Mouse (Mus musculus) MEL-GATA-1-ER (cell line): ENCODE results near the gene Rhbdf1.

Experiments
- DNase-seq: peaks from one replicate; pipeline ENCODE4 v3.0.0-alpha.2; 2012; ENCODE audit warnings: low read depth; ENCODE audit errors: extremely low read depth

The Rhbdf1 gene

GRCm38 (mm10) chr11:32221951-32222409 is at the start of gene Rhbdf1:
Rhbdf1 (minus strand) TSS chr11:32222300.
- no peak for DNase-seq

- no peak for DNase-seq
These were observed 49.1 kb upstream of the Rhbdf1 start for GRCm38 (mm10) chr11:32271178-32271577.

- DNase-seq = peak; percentile 70
These were observed 46.9 kb upstream of the Rhbdf1 start for GRCm38 (mm10) chr11:32268952-32269351.

GRCm38 (mm10) chr11:32267964-32268363 is 45.9 kb upstream of the Rhbdf1 start:
- no peak for DNase-seq

- no peak for DNase-seq
These were observed 45.2 kb upstream of the Rhbdf1 start, which contains the start of gene Nprl3 for GRCm38 (mm10) chr11:32267188-32267884. Nprl3 (minus strand) TSS chr11:32267707.

- no peak for DNase-seq
These were observed 44.7 kb upstream of the Rhbdf1 start for GRCm38 (mm10) chr11:32266776-32267175.

- DNase-seq = no peak
These were observed 44.1 kb upstream of the Rhbdf1 start for GRCm38 (mm10) chr11:32266194-32266593.

- DNase-seq = peak; percentile 88
These were observed 43.1 kb upstream of the Rhbdf1 start for GRCm38 (mm10) chr11:32265117-32265738.

GRCm38 (mm10) chr11:32262674-32263415 is 40.7 kb upstream of the Rhbdf1 start:
- no peak for DNase-seq

- DNase-seq = no peak
These were observed 34.5 kb upstream of the Rhbdf1 start for GRCm38 (mm10) chr11:32256566-32256965.

GRCm38 (mm10) chr11:32256146-32256545 is 34.0 kb upstream of the Rhbdf1 start:
- DNase-seq = no peak

GRCm38 (mm10) chr11:32253121-32253520 is 31.0 kb upstream of the Rhbdf1 start:
- DNase-seq = no peak

GRCm38 (mm10) chr11:32250880-32251763 is 29.0 kb upstream of the Rhbdf1 start:
- peak; percentile 82 for DNase-seq

- no peak for DNase-seq
These were observed 26.2 kb upstream of the Rhbdf1 start for GRCm38 (mm10) chr11:32248350-32248749.

- DNase-seq = no peak
These were observed 25.0 kb upstream of the Rhbdf1 start for GRCm38 (mm10) chr11:32247068-32247467.

GRCm38 (mm10) chr11:32245614-32246013 is 23.5 kb upstream of the Rhbdf1 start:
- DNase-seq = peak; percentile 88

GRCm38 (mm10) chr11:32244617-32245016 is 22.5 kb upstream of the Rhbdf1 start:
- no peak for DNase-seq

- no peak for DNase-seq
These were observed 22.0 kb upstream of the Rhbdf1 start for GRCm38 (mm10) chr11:32244064-32244463.

- no peak for DNase-seq
These were observed 21.3 kb upstream of the Rhbdf1 start for GRCm38 (mm10) chr11:32243205-32243955.

GRCm38 (mm10) chr11:32242209-32242608 is 20.1 kb upstream of the Rhbdf1 start:
- DNase-seq = no peak
